Mouse (Mus musculus) urinary bladder, adult 18-20 months (tissue): ENCODE results near the gene Sh3bgr.

Experiments used
- DNase-seq, 2 experiments: peaks; one replicate each; pipeline ENCODE4 v3.0.0; 2022; ENCODE audit warnings: low spot score in 2 of 2, mixed read lengths in 2 of 2

Sh3bgr gene

GRCm38 (mm10) chr16:96199913-96200701 is at the start of gene Sh3bgr:
TSS of gene Sh3bgr (plus strand) at chr16:96200450.
- DNase-seq: peak; percentile 32 to 45

DNA sequence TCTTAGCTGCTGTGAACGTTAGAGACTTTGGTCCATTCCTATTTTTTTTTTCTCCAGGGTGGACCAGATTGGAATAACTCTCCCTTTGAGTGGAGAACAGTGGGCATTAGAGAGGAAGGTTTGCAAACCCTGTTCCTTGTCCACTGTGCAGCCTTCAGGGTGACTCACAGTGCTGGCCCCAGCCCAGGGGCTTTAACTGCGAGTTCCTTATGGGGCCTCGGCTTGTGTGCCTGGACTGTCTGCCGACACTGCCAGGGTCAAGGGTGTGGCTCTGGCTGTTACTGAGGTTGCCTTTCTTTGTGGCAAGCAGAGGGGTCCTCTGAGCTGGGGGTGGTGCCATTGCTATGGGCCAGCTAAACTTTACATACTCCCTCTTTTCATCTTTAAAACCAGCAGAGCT is 49.3 kb upstream of the Sh3bgr start:
- peak; percentile 67 to 75 for DNase-seq

- DNase-seq: peak; percentile 56 to 71
Measured at GRCm38 (mm10) chr16:96151551-96151950, 48.7 kb upstream of the Sh3bgr start.

DNA sequence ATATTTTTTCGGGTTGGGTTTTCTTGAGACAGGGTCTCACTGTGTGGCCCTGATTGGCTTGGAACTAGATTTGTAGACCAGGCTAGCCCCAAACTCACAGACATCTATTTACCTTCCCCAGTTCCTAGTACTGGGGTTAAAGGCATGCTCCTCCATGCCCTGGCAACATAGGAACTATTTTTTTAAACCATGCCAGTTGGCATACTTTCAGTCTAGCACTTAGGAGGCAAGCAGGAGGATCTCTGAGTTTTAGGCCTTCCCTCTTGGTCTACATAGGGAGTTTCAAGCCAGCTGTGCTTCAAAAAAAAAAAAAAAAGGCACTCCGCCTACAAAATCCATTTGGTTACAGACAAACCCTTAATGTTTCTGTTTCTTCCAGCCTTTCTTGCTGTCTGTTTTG is 45.8 kb upstream of the Sh3bgr start:
- no peak for DNase-seq

DNA sequence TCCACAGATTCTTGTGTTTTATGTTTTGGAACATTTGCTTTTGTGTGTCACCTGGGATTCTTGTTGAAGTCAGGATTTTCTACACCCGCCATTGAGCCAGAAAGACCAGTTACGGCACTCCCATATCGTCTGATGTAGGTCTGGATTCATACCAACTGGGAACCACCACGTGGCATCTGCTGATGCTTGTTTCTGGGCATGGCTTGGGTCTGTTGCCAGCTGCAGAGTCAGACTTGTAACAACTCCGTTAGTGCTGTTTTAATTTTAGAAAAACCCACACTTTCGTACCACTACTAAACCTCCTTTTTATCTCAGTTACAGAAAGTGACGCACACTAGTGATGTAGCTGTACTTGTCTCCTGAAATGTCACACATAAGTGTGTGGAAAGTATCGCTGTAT is 44.2 kb upstream of the Sh3bgr start:
- peak in 1 of 2 experiments; percentile 45 for DNase-seq

GRCm38 (mm10) chr16:96157171-96157570 is 43.1 kb upstream of the Sh3bgr start:
- DNase-seq: no peak

DNA sequence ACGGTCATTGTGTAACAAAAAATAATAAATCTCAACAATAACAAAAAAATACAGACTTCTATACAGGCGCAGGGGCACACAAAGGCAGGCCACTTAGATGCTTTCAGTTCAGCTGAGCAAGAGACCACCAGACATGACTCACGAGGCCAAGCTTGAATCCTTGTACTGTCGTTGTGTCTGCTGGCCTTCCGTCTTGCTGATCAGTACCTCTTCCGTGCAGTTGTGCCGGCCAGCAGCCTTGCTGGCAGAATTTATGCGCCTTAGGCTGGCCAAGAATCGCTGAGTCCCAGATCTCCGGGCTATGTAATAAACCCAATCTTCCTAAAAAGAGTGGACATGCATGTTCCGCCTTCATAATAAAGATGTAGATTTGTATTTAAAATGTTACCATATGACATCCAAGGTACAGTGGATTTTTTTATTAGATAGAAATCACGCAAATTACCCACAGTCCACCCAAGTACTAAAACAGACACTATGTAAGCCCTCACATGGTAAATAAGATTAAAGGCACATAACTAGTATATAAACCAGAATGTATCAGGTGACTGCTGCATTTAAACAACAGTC is 41.7 kb upstream of the Sh3bgr start:
- DNase-seq: no peak

GRCm38 (mm10) chr16:96159091-96159731 is 41.0 kb upstream of the Sh3bgr start:
- DNase-seq: peak; percentile 44 to 64

DNA sequence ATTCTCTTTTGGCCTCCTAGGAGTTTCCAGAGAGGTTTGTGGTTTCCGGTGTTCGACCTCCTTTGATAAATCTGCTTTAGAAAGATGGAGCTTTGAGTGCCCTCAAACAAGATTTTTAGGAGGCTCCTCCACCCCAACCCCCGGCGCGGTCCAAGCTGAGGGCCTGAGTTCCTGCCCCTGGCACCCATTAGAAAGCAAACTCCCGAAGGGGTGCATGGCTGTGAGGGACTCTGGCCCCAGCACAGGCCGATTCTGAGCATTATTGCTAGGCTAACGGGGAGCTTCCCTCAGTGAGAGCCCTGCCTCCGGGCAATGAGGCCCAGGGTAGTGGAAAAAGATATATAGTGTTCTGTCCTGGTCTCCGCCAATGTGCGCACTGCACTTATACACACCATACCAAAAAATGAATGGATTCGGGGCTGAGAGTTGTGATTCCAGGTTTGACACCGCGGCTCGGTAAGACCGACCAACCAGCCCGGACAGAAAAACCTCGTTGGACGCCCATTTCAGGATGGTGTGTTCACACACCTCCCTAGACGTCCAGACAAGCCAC is 40.4 kb upstream of the Sh3bgr start:
- DNase-seq: no peak

- no peak for DNase-seq
Measured at GRCm38 (mm10) chr16:96160927-96161326, 39.3 kb upstream of the Sh3bgr start.

- DNase-seq: no peak
Measured at GRCm38 (mm10) chr16:96161336-96161735, 38.9 kb upstream of the Sh3bgr start.

DNA sequence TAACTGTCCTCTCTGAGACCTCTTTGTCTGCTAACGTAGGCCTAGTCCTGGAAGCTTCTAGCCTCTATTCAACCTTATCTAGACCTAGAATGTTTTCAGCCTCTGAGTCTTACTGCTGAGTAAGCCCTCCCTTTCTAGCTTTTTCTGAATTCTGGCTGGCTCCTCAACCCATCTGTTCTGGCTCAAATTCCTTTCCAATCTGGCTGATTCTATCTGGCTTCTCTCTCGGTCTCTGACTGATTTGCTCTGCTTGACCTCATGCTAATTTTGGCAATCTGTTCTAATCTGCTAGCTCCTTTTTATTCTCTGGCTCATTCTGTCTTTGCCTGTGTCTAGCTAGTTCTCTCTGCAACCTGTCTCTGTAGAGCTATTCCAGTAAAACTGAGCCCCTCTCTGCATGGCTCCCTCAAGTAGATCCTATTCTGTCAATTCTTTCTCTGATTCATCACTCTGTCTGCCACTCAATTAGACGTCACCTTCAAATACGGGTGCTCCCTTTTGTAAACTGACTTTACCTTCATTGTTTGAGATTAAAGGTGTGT is 34.5 kb upstream of the Sh3bgr start:
- no peak for DNase-seq

DNA sequence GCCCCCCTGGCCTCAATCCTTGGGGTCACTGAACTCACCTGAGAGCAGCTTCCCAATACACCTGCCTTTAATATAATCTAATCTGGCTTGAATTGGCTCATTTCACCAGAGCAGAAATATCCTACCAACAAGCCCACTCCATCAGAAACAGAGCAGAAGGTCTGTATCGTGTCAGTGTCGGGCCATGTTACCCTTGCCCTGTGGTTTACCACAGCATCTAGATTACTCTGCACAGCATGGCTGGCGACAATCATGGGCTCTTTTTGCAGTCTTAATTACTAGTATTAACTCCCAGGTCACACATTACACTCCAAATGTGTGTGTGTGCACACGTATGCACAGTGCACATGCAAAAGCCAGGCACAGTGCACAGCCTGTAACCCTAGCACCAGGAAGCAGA is 31.4 kb upstream of the Sh3bgr start:
- DNase-seq: no peak

- DNase-seq: no peak
Measured at GRCm38 (mm10) chr16:96173648-96174047, 26.6 kb upstream of the Sh3bgr start.

GRCm38 (mm10) chr16:96175399-96175798 is 24.9 kb upstream of the Sh3bgr start:
- DNase-seq: no peak

- DNase-seq: no peak
Measured at GRCm38 (mm10) chr16:96179156-96179555, 21.1 kb upstream of the Sh3bgr start.

DNA sequence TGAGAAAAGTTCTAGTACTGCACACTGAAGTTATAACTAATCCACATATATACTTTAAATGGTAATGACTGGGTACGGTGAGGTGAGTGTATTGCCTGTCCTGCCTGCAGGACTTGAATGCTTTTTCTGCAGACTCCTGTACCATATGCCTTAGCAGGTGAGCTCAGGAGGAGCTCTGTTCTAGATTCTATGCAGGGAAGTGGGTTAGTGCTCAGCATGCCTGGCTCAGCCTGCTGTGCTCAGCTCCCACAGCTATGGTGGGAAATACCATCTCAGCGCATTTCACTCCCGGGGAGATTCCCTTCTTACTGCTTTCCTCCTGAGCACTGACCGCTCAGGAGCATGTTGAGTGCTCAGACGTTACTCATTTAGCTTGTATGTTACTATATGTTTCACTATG is 12.6 kb upstream of the Sh3bgr start:
- no peak for DNase-seq

- DNase-seq: peak; percentile 98 to 99
Measured at GRCm38 (mm10) chr16:96191531-96192506, 8.4 kb upstream of the Sh3bgr start, which contains the start of gene Lca5l. TSS of gene Lca5l (minus strand) at chr16:96192271.

GRCm38 (mm10) chr16:96200702-96201028 is 415 bp downstream of the Sh3bgr start:
- no peak for DNase-seq

- DNase-seq: no peak
Measured at GRCm38 (mm10) chr16:96201485-96202232, 1.4 kb downstream of the Sh3bgr start.
